Mouse (Mus musculus) adrenal gland, adult 10 weeks (tissue): ENCODE results near the gene Ppp2r5c. TPM values are rescaled to one million over a fixed set of nuclear protein-coding genes. Genes with fewer than 3 reads are reported as not detected.

Source experiments
- polyA plus RNA-seq: library from polyadenylated mRNA; stranded (reverse); fragments of 350-450 nt; fragmentation: Illumina TruSeq; extraction: RNeasy Lipid Tissue Mini Kit (QIAGEN cat#74804); gene quantifications from one replicate; pipeline ENCODE4 v1.2.3, GENCODE M21; 2014; ENCODE audit warnings: low read depth, low replicate concordance

Ppp2r5c gene
- polyA plus RNA-seq, result 187 TPM

GRCm38 (mm10) chr12:110446290-110447170 is at the start of gene Ppp2r5c:
Ppp2r5c (plus strand) TSS chr12:110447120.

DNA sequence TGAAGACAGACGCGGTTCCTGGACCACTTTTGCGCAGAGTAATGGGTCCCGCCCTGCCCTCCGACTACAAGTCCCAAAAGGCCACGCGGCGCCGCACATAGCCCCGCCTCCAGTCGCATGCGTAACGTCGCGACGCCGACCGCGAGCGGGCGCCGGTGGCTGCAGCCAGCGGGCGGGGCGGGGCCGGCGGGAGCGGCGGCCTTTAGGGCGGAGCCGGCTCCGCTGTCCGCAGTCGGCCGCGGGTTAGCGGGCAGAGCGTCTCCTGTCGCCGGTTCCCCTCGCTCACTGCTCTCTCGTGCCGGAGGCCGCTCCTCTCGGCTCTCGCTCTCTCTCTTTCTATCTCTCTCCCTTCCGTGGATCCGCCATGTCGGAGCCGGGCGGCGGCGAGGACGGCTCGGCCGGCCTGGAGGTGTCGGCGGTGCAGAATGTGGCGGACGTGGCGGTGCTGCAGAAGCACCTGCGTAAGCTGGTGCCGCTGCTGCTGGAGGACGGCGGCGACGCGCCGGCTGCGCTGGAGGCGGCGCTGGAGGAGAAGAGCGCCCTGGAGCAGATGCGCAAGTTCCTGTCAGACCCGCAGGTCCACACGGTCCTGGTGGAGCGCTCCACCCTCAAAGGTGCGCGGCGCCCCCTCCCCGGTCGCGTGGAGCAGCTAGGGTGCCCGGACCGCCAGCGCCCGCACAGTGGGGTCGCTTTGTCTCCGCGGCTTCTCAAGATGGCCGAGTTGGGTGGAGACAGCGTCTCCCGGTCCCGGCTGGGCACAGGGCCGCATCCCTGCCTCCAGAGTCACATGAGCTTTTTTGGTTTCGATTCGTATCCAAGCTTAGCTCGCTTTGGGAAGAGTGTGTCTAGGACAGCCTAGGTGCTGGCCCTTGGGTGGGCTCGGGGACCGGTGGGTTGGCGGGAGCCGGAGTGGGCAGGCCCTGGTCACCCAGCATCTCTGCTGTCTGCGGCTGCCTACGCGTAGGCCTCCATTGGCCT is 154.6 kb downstream of the Ppp2r5c start, which contains the start of gene Dync1h1:
Gene Dync1h1, plus strand, starts transcription at position 212 of the 978 bp plus-strand sequence.

Other genes starting within 250 kb of the Ppp2r5c start
- not detected for gene Dio3, start 168.1 kb upstream of the Ppp2r5c start, polyA plus RNA-seq
- 15.8 TPM for gene Dync1h1, start 154.3 kb downstream of the Ppp2r5c start, polyA plus RNA-seq
- not detected for gene 1700001K19Rik, start 235.5 kb downstream of the Ppp2r5c start, polyA plus RNA-seq